Comparison of ENCODE assay signal across 15 mouse cellular contexts in the genomic region with DNA sequence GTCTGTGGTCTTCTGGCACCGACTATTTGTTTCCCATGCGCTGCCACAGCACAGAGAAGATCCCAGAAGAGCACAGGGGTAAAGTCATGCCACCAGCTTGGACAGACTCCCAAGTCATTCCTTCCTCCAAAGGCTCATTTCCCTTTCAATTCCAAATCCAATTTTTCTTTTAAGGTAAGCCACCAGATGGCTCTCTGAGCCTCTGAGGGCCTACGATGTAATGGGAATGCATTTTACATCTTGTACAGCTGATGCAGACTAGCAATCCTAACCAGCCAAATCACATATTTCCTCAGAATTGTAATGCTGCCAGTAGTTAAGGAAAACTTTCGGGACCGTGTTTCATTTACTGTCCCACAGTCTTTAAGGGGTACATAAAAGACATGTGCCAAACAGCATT.
DNase-seq lines count a peak whose midpoint lies in the region; ATAC-seq lines count a peak whose summit lies in the region.
"Had no signal": no experiment of that assay in that cellular context is flagged by ENCODE, and none has a peak within 500 bp of the region (broad histone marks: within the 10 kb centered on the region; RNA-seq: fewer than 3 reads in every experiment).

No protein-coding gene starts in this region.

- H3K36me3 ChIP-seq in midbrain, embryonic 14.5 days (ENCODE audit: control insufficient read depth, insufficient read depth, low read length) = no peaks in the 10 kb centered on the region
- no peaks in the 10 kb centered on the region for H3K36me3 ChIP-seq in midbrain, embryonic 13.5 days
- H3K36me3 ChIP-seq: heart, embryonic 15.5 days; intestine, embryonic 15.5 days; liver, embryonic 13.5 days had no signal

- ATAC-seq in frontal cortex, adult (ENCODE audit: low TSS enrichment) = peak; percentile 87
- ATAC-seq in midbrain, embryonic 14.5 days (ENCODE audit: low FRiP score, low TSS enrichment) = no peak
- no peak for ATAC-seq in midbrain, embryonic 13.5 days
- ATAC-seq: intestine, embryonic 15.5 days; lung, postnatal 0 days had no signal

- H3K9me3 ChIP-seq in midbrain, embryonic 14.5 days (ENCODE audit: control insufficient read depth, low read length) = no peaks in the 10 kb centered on the region
- no peaks in the 10 kb centered on the region for H3K9me3 ChIP-seq in midbrain, embryonic 13.5 days
- H3K9me3 ChIP-seq: heart, embryonic 15.5 days; intestine, embryonic 15.5 days; liver, embryonic 13.5 days had no signal

- no peak overlapping the region for H3K4me2 ChIP-seq in midbrain, embryonic 14.5 days (ENCODE audit: low read length)
- no peak overlapping the region for H3K4me2 ChIP-seq in midbrain, embryonic 13.5 days (replicated peaks)
- H3K4me2 ChIP-seq: heart, embryonic 15.5 days; intestine, embryonic 15.5 days; liver, embryonic 13.5 days had no signal

- WGBS in midbrain, embryonic 14.5 days = 74% methylated on average over 5 of the region's 5 CpGs
- WGBS in midbrain, embryonic 13.5 days = 75% methylated on average over 5 of the region's 5 CpGs

- H3K9ac ChIP-seq in midbrain, embryonic 14.5 days (replicated peaks; ENCODE audit: low read length) = no peak overlapping the region
- H3K9ac ChIP-seq in midbrain, embryonic 13.5 days (replicated peaks) = no peak overlapping the region
- H3K9ac ChIP-seq: heart, embryonic 15.5 days; intestine, embryonic 15.5 days; liver, embryonic 13.5 days had no signal

- H3K27me3 ChIP-seq in midbrain, embryonic 14.5 days (ENCODE audit: control insufficient read depth, insufficient read depth, low read length) = no peaks in the 10 kb centered on the region
- H3K27me3 ChIP-seq in midbrain, embryonic 13.5 days = no peaks in the 10 kb centered on the region
- H3K27me3 ChIP-seq: heart, embryonic 15.5 days; intestine, embryonic 15.5 days; liver, embryonic 13.5 days had no signal

- no peaks in the 10 kb centered on the region for H3K4me1 ChIP-seq in midbrain, embryonic 14.5 days (ENCODE audit: control insufficient read depth, insufficient read depth, low read length)
- H3K4me1 ChIP-seq in midbrain, embryonic 13.5 days (replicated peaks) = no peaks in the 10 kb centered on the region
- H3K4me1 ChIP-seq: heart, embryonic 15.5 days; intestine, embryonic 15.5 days; liver, embryonic 13.5 days had no signal

- no peak overlapping the region for H3K27ac ChIP-seq in midbrain, embryonic 14.5 days (replicated peaks; ENCODE audit: low read depth, low read length)
- no peak overlapping the region for H3K27ac ChIP-seq in midbrain, embryonic 13.5 days
- H3K27ac ChIP-seq: heart, embryonic 15.5 days; intestine, embryonic 15.5 days; liver, embryonic 13.5 days had no signal

- H3K4me3 ChIP-seq in midbrain, embryonic 14.5 days (replicated peaks; ENCODE audit: low read depth, low read length) = no peak overlapping the region
- H3K4me3 ChIP-seq in midbrain, embryonic 13.5 days (replicated peaks) = no peak overlapping the region
- H3K4me3 ChIP-seq: heart, embryonic 15.5 days; intestine, embryonic 15.5 days; liver, embryonic 13.5 days had no signal

- no peak for DNase-seq in frontal cortex, postnatal 10 days (ENCODE audit: low spot score in 2 of 2)
- peak; percentile 51 for DNase-seq in midbrain, embryonic 14.5 days
- DNase-seq in cerebellum, adult 18-20 months = peak; percentile 15 to 17
- peak; percentile 19 for DNase-seq in telencephalon, adult 2 months (ENCODE audit: low read depth, low spot score)
- no peak for DNase-seq in thymus, postnatal 36 days
- DNase-seq: adrenal gland, postnatal 10 days; heart, adult 18-20 months; kidney, postnatal 25 days; liver, embryonic 13.5 days; thymus, postnatal 4 days had no signal

Comparison
In these comparisons a context has a peak if more than half of its experiments do, and no peak if none do; other contexts are left out.
1. DNase-seq: peak in midbrain, embryonic 14.5 days (single experiment), cerebellum, adult 18-20 months (2 of 2) and telencephalon, adult 2 months (single experiment); none in frontal cortex, postnatal 10 days (0 of 2) and thymus, postnatal 36 days (0 of 2).